Mouse (Mus musculus) frontal cortex, postnatal 14 days (tissue): ENCODE measurements at regions not wholly inside any gene's neighbourhood (a gene's known extent, or its start where the extent isn't known, plus 50 kb on each side); places are given as distances from the start of the nearest gene placed in this dataset.

ENCODE experiments used
- DNase-seq, 2 experiments: peaks; one replicate each; pipeline ENCODE4 v3.0.0; 2022; ENCODE audit warnings: low spot score in 2 of 2

GRCm38 (mm10) chr2:106256012-106256411 is 252.7 kb upstream of the Dnajc24 start:
- DNase-seq, result no peak

GRCm38 (mm10) chr2:106234358-106234757 is 231.0 kb upstream of the Dnajc24 start:
- no peak for DNase-seq

GRCm38 (mm10) chr2:106231136-106231535 is 227.8 kb upstream of the Dnajc24 start:
- no peak for DNase-seq

GRCm38 (mm10) chr2:106230021-106230420 is 226.7 kb upstream of the Dnajc24 start:
- DNase-seq, result no peak

GRCm38 (mm10) chr2:106228249-106228648 is 224.9 kb upstream of the Dnajc24 start:
- no peak for DNase-seq

- no peak for DNase-seq
These were observed 212.8 kb upstream of the Dnajc24 start for GRCm38 (mm10) chr2:106216169-106216568.

- DNase-seq, result no peak
These were observed 210.4 kb upstream of the Dnajc24 start for GRCm38 (mm10) chr2:106213740-106214139.

- no peak for DNase-seq
These were observed 207.4 kb upstream of the Dnajc24 start for GRCm38 (mm10) chr2:106210773-106211172.

- DNase-seq, result no peak
These were observed 205.5 kb upstream of the Dnajc24 start for GRCm38 (mm10) chr2:106208767-106209250.

GRCm38 (mm10) chr2:106200130-106200529 is 196.8 kb upstream of the Dnajc24 start:
- DNase-seq, result no peak

GRCm38 (mm10) chr2:106195170-106195569 is 191.8 kb upstream of the Dnajc24 start:
- no peak for DNase-seq

GRCm38 (mm10) chr2:106194369-106195023 is 191.1 kb upstream of the Dnajc24 start:
- DNase-seq, result peak; percentile 65 to 78

GRCm38 (mm10) chr2:106193889-106194347 is 190.6 kb upstream of the Dnajc24 start:
- no peak for DNase-seq

- DNase-seq, result no peak
These were observed 187.4 kb upstream of the Dnajc24 start for GRCm38 (mm10) chr2:106190579-106191322.

- no peak for DNase-seq
These were observed 180.3 kb upstream of the Dnajc24 start for GRCm38 (mm10) chr2:106183651-106184050.

GRCm38 (mm10) chr2:106182051-106182450 is 178.7 kb upstream of the Dnajc24 start:
- DNase-seq, result no peak

GRCm38 (mm10) chr2:106162681-106163080 is 159.3 kb upstream of the Dnajc24 start:
- no peak for DNase-seq

GRCm38 (mm10) chr2:106161877-106162276 is 158.5 kb upstream of the Dnajc24 start:
- DNase-seq, result no peak

GRCm38 (mm10) chr2:106149701-106150100 is 146.4 kb upstream of the Dnajc24 start:
- DNase-seq, result no peak

- no peak for DNase-seq
These were observed 137.6 kb upstream of the Dnajc24 start for GRCm38 (mm10) chr2:106140931-106141330.

GRCm38 (mm10) chr2:106101002-106101401 is 97.7 kb upstream of the Dnajc24 start:
- DNase-seq, result no peak

- DNase-seq, result no peak
These were observed 82.8 kb upstream of the Dnajc24 start for GRCm38 (mm10) chr2:106086121-106086520.
